Mouse (Mus musculus): Measurements from ENCODE around the gene Rspry1.

GRCm38 (mm10) chr8:94601034-94601606 is 617 bp upstream of the Rspry1 start:
- TF ChIP-seq EP300 (IDR thresholded peaks at IDR 0.05; ENCODE audit: low read depth) = no peak
- no peak for TF ChIP-seq CTCF (IDR thresholded peaks at IDR 0.05; ENCODE audit: low read depth)

Measured in liver, embryonic 14.5 days (tissue).